In the genomic region with DNA sequence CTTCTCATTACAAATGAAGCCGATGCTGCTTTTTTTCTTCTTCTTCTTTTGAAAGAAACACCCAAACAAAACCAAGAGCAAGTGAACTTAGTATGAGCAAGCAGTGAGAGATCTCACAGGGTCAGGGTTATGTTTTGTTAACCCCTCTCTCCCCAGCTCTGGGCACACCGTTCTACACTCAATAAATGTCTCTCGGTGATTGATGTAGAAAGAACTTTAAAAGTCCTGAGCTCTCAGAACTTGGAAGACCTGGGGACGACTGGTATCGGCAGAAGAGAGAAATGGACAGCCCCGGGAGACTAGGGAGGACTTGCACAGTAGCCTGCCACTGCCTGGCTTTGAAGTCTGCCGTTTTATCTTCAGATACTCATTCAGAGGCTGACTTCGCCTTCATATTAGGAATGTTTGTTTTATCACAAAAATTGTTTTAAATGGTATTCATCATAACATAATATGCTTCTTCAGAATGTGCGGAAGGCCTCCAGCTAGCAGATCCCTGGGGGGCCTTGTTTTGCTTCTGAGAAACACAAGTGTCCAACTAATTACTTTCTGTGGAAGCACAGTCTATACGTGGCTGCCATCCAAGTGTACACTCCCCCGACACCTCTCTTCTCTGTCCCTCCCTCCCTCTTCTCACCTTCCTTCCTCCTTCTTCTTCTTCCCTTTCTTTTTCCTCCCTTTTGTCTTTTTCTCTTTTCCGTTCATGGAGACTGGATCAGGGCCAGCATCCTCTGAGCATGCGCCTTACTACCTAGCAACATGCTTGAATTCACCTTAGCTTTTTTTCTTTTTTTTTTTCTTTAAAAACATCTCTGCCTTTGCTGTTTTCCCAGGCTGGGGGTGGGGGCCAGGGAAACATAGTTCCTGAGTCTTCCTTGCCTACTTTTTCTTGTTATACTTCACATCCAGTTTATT, we compare ENCODE assay signal across 11 mouse cellular contexts.
DNase-seq lines count a peak whose midpoint lies in the region; ATAC-seq lines count a peak whose summit lies in the region.
"Had no signal": no experiment of that assay in that cellular context is flagged by ENCODE, and none has a peak within 500 bp of the region (broad histone marks: within the 10 kb centered on the region; RNA-seq: fewer than 3 reads in every experiment).

No protein-coding gene starts in this region.

- WGBS in heart, embryonic 10.5 days, result 54% methylated on average over 13 of the region's 13 CpGs
- WGBS in liver, embryonic 11.5 days, result 53% methylated on average over 13 of the region's 13 CpGs

- no peaks in the 10 kb centered on the region; the same call in 1 of the 2 replicates for H3K4me1 ChIP-seq in heart, embryonic 10.5 days
- no peaks in the 10 kb centered on the region for H3K4me1 ChIP-seq in liver, embryonic 11.5 days (replicated peaks; ENCODE audit: control insufficient read depth, insufficient read depth, low read length)
- H3K4me1 ChIP-seq: neural tube, embryonic 12.5 days had no signal

- no peak overlapping the region for H3K4me3 ChIP-seq in heart, embryonic 10.5 days
- H3K4me3 ChIP-seq in liver, embryonic 11.5 days (ENCODE audit: low read depth, low read length), result no peak overlapping the region
- H3K4me3 ChIP-seq: neural tube, embryonic 12.5 days had no signal

- H3K27ac ChIP-seq in heart, embryonic 10.5 days, result no peak overlapping the region
- H3K27ac ChIP-seq in liver, embryonic 11.5 days (ENCODE audit: low read depth, low read length), result no peak overlapping the region
- H3K27ac ChIP-seq: neural tube, embryonic 12.5 days had no signal

- ATAC-seq in liver, embryonic 11.5 days (replicated peaks; ENCODE audit: low FRiP score), result no peak

- H3K9me3 ChIP-seq in heart, embryonic 10.5 days, result no peaks in the 10 kb centered on the region
- no peaks in the 10 kb centered on the region for H3K9me3 ChIP-seq in liver, embryonic 11.5 days (ENCODE audit: control insufficient read depth, low read length)
- H3K9me3 ChIP-seq: neural tube, embryonic 12.5 days had no signal

- H3K4me2 ChIP-seq in liver, embryonic 11.5 days, result no peak overlapping the region
- H3K4me2 ChIP-seq: neural tube, embryonic 12.5 days had no signal

- no peak overlapping the region for H3K9ac ChIP-seq in liver, embryonic 11.5 days (ENCODE audit: low read depth, low read length)
- H3K9ac ChIP-seq: neural tube, embryonic 12.5 days had no signal

- no peaks in the 10 kb centered on the region for H3K27me3 ChIP-seq in heart, embryonic 10.5 days (ENCODE audit: insufficient read depth, poor library complexity, severe bottlenecking)
- H3K27me3 ChIP-seq in liver, embryonic 11.5 days (replicated peaks; ENCODE audit: control insufficient read depth, insufficient read depth, low read length), result no peaks in the 10 kb centered on the region
- H3K27me3 ChIP-seq: neural tube, embryonic 12.5 days had no signal

- peak; percentile 80 for DNase-seq in heart, adult 11 months
- no peak for DNase-seq in heart, embryonic 10.5 days (ENCODE audit: low spot score)
- DNase-seq in kidney, postnatal 10 days, result peak; percentile 39
- DNase-seq in kidney, adult 8-10 months, result no peak
- DNase-seq in adrenal gland, postnatal 25 days, result peak; percentile 10
- DNase-seq in embryo, embryonic 10 days (ENCODE audit: low spot score), result peak; percentile 54
- no peak for DNase-seq in liver, embryonic 11.5 days (ENCODE audit: low spot score)
- DNase-seq: cerebellum, adult 9-10 months; layer of hippocampus, adult 9-11 months; lung, postnatal 14 days had no signal

- H3K36me3 ChIP-seq in heart, embryonic 10.5 days, result no peaks in the 10 kb centered on the region
- no peaks in the 10 kb centered on the region for H3K36me3 ChIP-seq in liver, embryonic 11.5 days (ENCODE audit: control insufficient read depth, insufficient read depth, low read length)
- H3K36me3 ChIP-seq: neural tube, embryonic 12.5 days had no signal

Comparison
In these comparisons a context has a peak if more than half of its experiments do, and no peak if none do; other contexts are left out.
1. DNase-seq: peak in heart, adult 11 months (single experiment), kidney, postnatal 10 days (single experiment), adrenal gland, postnatal 25 days (single experiment) and embryo, embryonic 10 days (single experiment); none in heart, embryonic 10.5 days (single experiment), kidney, adult 8-10 months (0 of 2) and liver, embryonic 11.5 days (single experiment).